Mouse (Mus musculus): ENCODE results near the gene 5730522E02Rik. TPM values are rescaled to one million over a fixed set of nuclear protein-coding genes. Genes with fewer than 3 reads are reported as not detected.

Gene 5730522E02Rik
- polyA plus RNA-seq, 1 experiment = not detected

DNA sequence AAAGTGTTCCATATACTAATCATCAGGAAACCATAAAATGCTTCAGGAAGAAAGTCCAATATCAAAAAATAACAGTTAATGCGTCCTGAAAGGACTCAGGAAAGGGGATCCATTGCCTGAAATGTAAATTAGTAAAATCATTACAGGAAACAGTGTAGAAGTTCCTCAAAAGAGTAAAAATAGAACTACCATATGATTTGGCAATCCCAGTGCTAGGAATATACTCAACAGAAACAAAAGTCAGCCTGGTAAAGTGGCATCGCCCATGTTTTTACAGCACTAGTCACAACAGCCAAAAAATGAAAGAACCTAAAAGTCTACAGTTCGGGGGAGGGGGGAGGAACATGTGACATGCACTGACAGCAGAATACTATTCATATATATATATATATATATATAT lies 70.5 kb downstream of the 5730522E02Rik start:
- no peaks in the 10 kb centered on the region for H3K36me3 ChIP-seq (ENCODE audit: control insufficient read depth, insufficient read depth)
- H3K79me2 ChIP-seq (ENCODE audit: control insufficient read depth, insufficient read depth) = no peaks in the 10 kb centered on the region
- no peak overlapping the region for H3K4me3 ChIP-seq
- H3K4me2 ChIP-seq (ENCODE audit: low read depth) = no peak overlapping the region
- TF ChIP-seq MAX (IDR thresholded peaks at IDR 0.05; ENCODE audit: low read depth) (no peak), TCF12 (IDR thresholded peaks at IDR 0.05; ENCODE audit: insufficient read depth, poor library complexity, severe bottlenecking) (no peak), CEBPB (IDR thresholded peaks at IDR 0.05; ENCODE audit: insufficient read depth, poor library complexity, severe bottlenecking) (no peak), REST (IDR thresholded peaks at IDR 0.05; ENCODE audit: insufficient read depth, insufficient read length) (no peak), TCF3 (IDR thresholded peaks at IDR 0.05; ENCODE audit: insufficient read length, low read depth) (no peak), USF1 (IDR thresholded peaks at IDR 0.05; ENCODE audit: low read depth) (no peak), MYOG (IDR thresholded peaks at IDR 0.05; ENCODE audit: control insufficient read depth in 1 of 3, insufficient read depth in 1 of 3, insufficient read length in 2 of 3, low read depth in 2 of 3) (no peak), SRF (IDR thresholded peaks at IDR 0.05; ENCODE audit: control insufficient read depth, insufficient read length, low read depth) (no peak), E2F4 (IDR thresholded peaks at IDR 0.05; ENCODE audit: insufficient read depth) (no peak), POLR2AphosphoS2 (IDR thresholded peaks at IDR 0.05; ENCODE audit: insufficient read length, low read depth) (no peak), POLR2A (IDR thresholded peaks at IDR 0.05; ENCODE audit: insufficient read length, low read depth) (no peak), MYOD1 (IDR thresholded peaks at IDR 0.05; ENCODE audit: control insufficient read depth in 1 of 3, insufficient read length in 2 of 3, low read depth in 2 of 3) (no peak)
- H3ac ChIP-seq (ENCODE audit: control insufficient read depth, insufficient read length) = no peak overlapping the region
- no peaks in the 10 kb centered on the region for H3K27me3 ChIP-seq (ENCODE audit: control insufficient read depth, insufficient read depth, insufficient read length)

DNA sequence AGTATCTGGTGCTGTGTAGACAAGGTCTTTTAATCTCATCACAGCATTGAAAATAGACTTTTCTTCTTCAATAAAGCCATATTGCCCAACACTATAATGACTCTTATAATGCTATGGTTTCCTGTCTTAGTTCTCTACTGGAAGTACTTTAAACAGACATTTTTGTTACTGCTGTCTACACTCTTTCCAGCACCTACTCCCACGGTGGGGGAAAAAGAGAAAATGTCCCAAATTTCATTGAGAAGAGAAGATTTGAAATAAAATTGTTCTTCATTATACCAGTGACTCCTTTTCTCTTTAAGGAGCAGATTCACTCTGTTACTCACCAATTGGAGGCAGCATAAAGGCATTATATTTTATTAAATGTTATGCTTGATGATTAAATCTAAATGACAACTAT lies 72.5 kb downstream of the 5730522E02Rik start:
- Histone ChIP-seq H3ac (ENCODE audit: control insufficient read depth, insufficient read length) (no peak overlapping the region), H3K4me3 (no peak overlapping the region), H3K4me2 (ENCODE audit: low read depth) (no peak overlapping the region), H3K36me3 (ENCODE audit: control insufficient read depth, insufficient read depth) (no peaks in the 10 kb centered on the region), H3K27me3 (ENCODE audit: control insufficient read depth, insufficient read depth, insufficient read length) (no peaks in the 10 kb centered on the region), H3K79me2 (ENCODE audit: control insufficient read depth, insufficient read depth) (no peaks in the 10 kb centered on the region)
- TF ChIP-seq USF1 (IDR thresholded peaks at IDR 0.05; ENCODE audit: low read depth) = no peak
- no peak for TF ChIP-seq MYOD1 (IDR thresholded peaks at IDR 0.05; ENCODE audit: control insufficient read depth in 1 of 3, insufficient read length in 2 of 3, low read depth in 2 of 3)
- TF ChIP-seq TCF3 (IDR thresholded peaks at IDR 0.05; ENCODE audit: insufficient read length, low read depth) = no peak
- no peak for TF ChIP-seq POLR2AphosphoS2 (IDR thresholded peaks at IDR 0.05; ENCODE audit: insufficient read length, low read depth)
- no peak for TF ChIP-seq TCF12 (IDR thresholded peaks at IDR 0.05; ENCODE audit: insufficient read depth, poor library complexity, severe bottlenecking)
- no peak for TF ChIP-seq MAX (IDR thresholded peaks at IDR 0.05; ENCODE audit: low read depth)
- TF ChIP-seq E2F4 (IDR thresholded peaks at IDR 0.05; ENCODE audit: insufficient read depth) = no peak

DNA sequence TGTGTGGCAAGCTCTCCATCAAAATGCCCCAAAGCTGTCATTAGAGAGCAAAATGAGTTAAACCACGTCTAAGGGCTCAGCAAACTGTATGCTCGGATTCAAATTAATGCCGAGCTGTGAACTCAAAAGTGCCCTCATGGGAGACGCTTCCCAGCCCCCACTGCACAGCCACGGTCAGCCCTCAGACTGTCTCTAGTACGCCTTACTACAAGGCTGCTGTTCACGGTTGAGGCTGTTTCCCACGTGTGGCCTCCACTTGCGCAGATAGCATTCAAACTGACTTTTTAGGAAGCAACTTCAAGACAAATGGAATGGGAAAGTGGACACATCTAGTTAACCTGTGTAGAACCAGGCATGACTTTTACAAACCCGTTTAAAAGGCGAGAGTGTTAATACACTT lies 79.7 kb downstream of the 5730522E02Rik start:
- Histone ChIP-seq H3K4me3 (no peak overlapping the region), H3K4me2 (ENCODE audit: low read depth) (no peak overlapping the region), H3K79me2 (ENCODE audit: control insufficient read depth, insufficient read depth) (no peaks in the 10 kb centered on the region), H3ac (ENCODE audit: control insufficient read depth, insufficient read length) (no peak overlapping the region), H3K27me3 (ENCODE audit: control insufficient read depth, insufficient read depth, insufficient read length) (no peaks in the 10 kb centered on the region), H3K36me3 (ENCODE audit: control insufficient read depth, insufficient read depth) (no peaks in the 10 kb centered on the region)
- TF ChIP-seq USF1 (IDR thresholded peaks at IDR 0.05; ENCODE audit: low read depth) = no peak
- TF ChIP-seq POLR2A (IDR thresholded peaks at IDR 0.05; ENCODE audit: insufficient read length, low read depth) = no peak
- TF ChIP-seq MYOD1 (IDR thresholded peaks at IDR 0.05; ENCODE audit: control insufficient read depth in 1 of 3, insufficient read length in 2 of 3, low read depth in 2 of 3) = no peak
- no peak for TF ChIP-seq CEBPB (IDR thresholded peaks at IDR 0.05; ENCODE audit: insufficient read depth, poor library complexity, severe bottlenecking)
- no peak for TF ChIP-seq MYOG (IDR thresholded peaks at IDR 0.05; ENCODE audit: control insufficient read depth in 1 of 3, insufficient read depth in 1 of 3, insufficient read length in 2 of 3, low read depth in 2 of 3)
- TF ChIP-seq TCF3 (IDR thresholded peaks at IDR 0.05; ENCODE audit: insufficient read length, low read depth) = no peak
- no peak for TF ChIP-seq SRF (IDR thresholded peaks at IDR 0.05; ENCODE audit: control insufficient read depth, insufficient read length, low read depth)
- TF ChIP-seq E2F4 (IDR thresholded peaks at IDR 0.05; ENCODE audit: insufficient read depth) = no peak
- no peak for TF ChIP-seq REST (IDR thresholded peaks at IDR 0.05; ENCODE audit: insufficient read depth, insufficient read length)

DNA sequence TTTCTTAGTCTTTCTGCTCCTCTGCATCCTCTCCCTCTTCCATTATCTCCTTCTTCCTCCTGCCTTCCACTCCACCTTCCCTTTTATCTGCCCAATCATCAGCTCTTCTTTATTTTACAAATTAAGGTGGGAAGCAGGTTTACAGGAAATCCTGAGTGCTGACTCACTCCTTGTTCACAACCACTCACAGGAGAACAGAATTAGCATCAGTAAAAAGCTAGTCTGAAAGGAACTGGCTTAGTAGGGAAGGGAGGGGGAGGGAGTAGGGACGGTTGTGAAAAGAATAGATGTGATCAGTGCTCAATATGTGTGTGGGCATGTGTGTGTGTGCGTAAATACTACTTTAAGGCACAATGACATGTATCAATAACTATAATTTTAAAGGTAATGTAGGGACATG lies 81.5 kb downstream of the 5730522E02Rik start:
- H3ac ChIP-seq (ENCODE audit: control insufficient read depth, insufficient read length) = no peak overlapping the region

DNA sequence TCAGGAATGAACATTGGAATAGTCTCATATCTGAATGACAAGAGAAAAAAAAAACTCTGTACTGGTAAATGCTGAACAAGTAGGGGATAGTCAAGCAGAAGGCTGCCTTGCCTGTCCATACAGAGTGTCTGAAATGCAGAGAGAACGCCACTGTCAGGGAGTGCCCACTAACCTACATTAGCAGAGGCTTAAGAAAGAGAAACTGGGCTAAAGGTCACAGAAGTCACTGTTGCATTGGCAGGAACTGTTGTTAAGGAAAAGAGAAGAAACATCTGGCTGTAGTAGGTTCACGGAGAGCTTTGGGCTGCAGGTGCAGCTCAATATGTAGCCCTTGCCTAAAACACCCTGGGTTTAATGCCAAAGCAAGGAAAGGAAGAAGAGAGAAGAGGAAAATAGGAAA lies 82.2 kb downstream of the 5730522E02Rik start:
- no peak overlapping the region for H3K4me3 ChIP-seq
- no peaks in the 10 kb centered on the region for H3K36me3 ChIP-seq (ENCODE audit: control insufficient read depth, insufficient read depth)
- H3ac ChIP-seq (ENCODE audit: control insufficient read depth, insufficient read length) = no peak overlapping the region
- TF ChIP-seq E2F4 (IDR thresholded peaks at IDR 0.05; ENCODE audit: insufficient read depth) (no peak), SRF (IDR thresholded peaks at IDR 0.05; ENCODE audit: control insufficient read depth, insufficient read length, low read depth) (no peak), POLR2A (IDR thresholded peaks at IDR 0.05; ENCODE audit: insufficient read length, low read depth) (no peak), MYOD1 (IDR thresholded peaks at IDR 0.05; ENCODE audit: control insufficient read depth in 1 of 3, insufficient read length in 2 of 3, low read depth in 2 of 3) (no peak), TCF3 (IDR thresholded peaks at IDR 0.05; ENCODE audit: insufficient read length, low read depth) (no peak), TCF12 (IDR thresholded peaks at IDR 0.05; ENCODE audit: insufficient read depth, poor library complexity, severe bottlenecking) (no peak), REST (IDR thresholded peaks at IDR 0.05; ENCODE audit: insufficient read depth, insufficient read length) (no peak), CEBPB (IDR thresholded peaks at IDR 0.05; ENCODE audit: insufficient read depth, poor library complexity, severe bottlenecking) (no peak), USF1 (IDR thresholded peaks at IDR 0.05; ENCODE audit: low read depth) (no peak), MAX (IDR thresholded peaks at IDR 0.05; ENCODE audit: low read depth) (no peak), MYOG (IDR thresholded peaks at IDR 0.05; ENCODE audit: control insufficient read depth in 1 of 3, insufficient read depth in 1 of 3, insufficient read length in 2 of 3, low read depth in 2 of 3) (no peak), POLR2AphosphoS2 (IDR thresholded peaks at IDR 0.05; ENCODE audit: insufficient read length, low read depth) (no peak)
- no peaks in the 10 kb centered on the region for H3K27me3 ChIP-seq (ENCODE audit: control insufficient read depth, insufficient read depth, insufficient read length)
- no peaks in the 10 kb centered on the region for H3K79me2 ChIP-seq (ENCODE audit: control insufficient read depth, insufficient read depth)
- no peak overlapping the region for H3K4me2 ChIP-seq (ENCODE audit: low read depth)

More for the DNA sequence above, 81.5 kb downstream of the 5730522E02Rik start:
- TF ChIP-seq TCF3 (IDR thresholded peaks at IDR 0.05; ENCODE audit: insufficient read length, low read depth) (no peak), MYOG (IDR thresholded peaks at IDR 0.05; ENCODE audit: control insufficient read depth in 1 of 3, insufficient read depth in 1 of 3, insufficient read length in 2 of 3, low read depth in 2 of 3) (no peak), POLR2AphosphoS2 (IDR thresholded peaks at IDR 0.05; ENCODE audit: insufficient read length, low read depth) (no peak), E2F4 (IDR thresholded peaks at IDR 0.05; ENCODE audit: insufficient read depth) (no peak), REST (IDR thresholded peaks at IDR 0.05; ENCODE audit: insufficient read depth, insufficient read length) (no peak), SRF (IDR thresholded peaks at IDR 0.05; ENCODE audit: control insufficient read depth, insufficient read length, low read depth) (no peak), MYOD1 (IDR thresholded peaks at IDR 0.05; ENCODE audit: control insufficient read depth in 1 of 3, insufficient read length in 2 of 3, low read depth in 2 of 3) (no peak), POLR2A (IDR thresholded peaks at IDR 0.05; ENCODE audit: insufficient read length, low read depth) (no peak), MAX (IDR thresholded peaks at IDR 0.05; ENCODE audit: low read depth) (no peak), USF1 (IDR thresholded peaks at IDR 0.05; ENCODE audit: low read depth) (no peak), CEBPB (IDR thresholded peaks at IDR 0.05; ENCODE audit: insufficient read depth, poor library complexity, severe bottlenecking) (no peak), TCF12 (IDR thresholded peaks at IDR 0.05; ENCODE audit: insufficient read depth, poor library complexity, severe bottlenecking) (no peak)
- Histone ChIP-seq H3K36me3 (ENCODE audit: control insufficient read depth, insufficient read depth) (no peaks in the 10 kb centered on the region), H3K27me3 (ENCODE audit: control insufficient read depth, insufficient read depth, insufficient read length) (no peaks in the 10 kb centered on the region), H3K79me2 (ENCODE audit: control insufficient read depth, insufficient read depth) (no peaks in the 10 kb centered on the region), H3K4me3 (no peak overlapping the region), H3K4me2 (ENCODE audit: low read depth) (no peak overlapping the region)

All from myocyte (in vitro differentiated cells).